Mouse (Mus musculus) stomach, postnatal 0 days (tissue): ENCODE measurements around the gene Myh2. TPM values are rescaled to one million over a fixed set of nuclear protein-coding genes. Genes with fewer than 3 reads are reported as not detected.

ENCODE experiments used
- ATAC-seq: fragments of 200-750 bp; cut with Nextera tagmentation; 2 replicates; pipeline ENCODE4 v1.8.0; 2017; ENCODE audit not compliant: low FRiP score, low TSS enrichment
- DNase-seq: peaks from one replicate; pipeline ENCODE4 v3.0.0-alpha.2; 2016; ENCODE audit warnings: low spot score
- H3K27ac ChIP-seq: fragments of 300-500 bp; sonication (generic); replicated peaks from 2 replicates; pipeline ENCODE4 v1.5.1; 2014; ENCODE audit warnings: mild to moderate bottlenecking, control low read depth
- H3K27me3 ChIP-seq: fragments of 300-500 bp; sonication (generic); 2 replicates; pipeline ENCODE4 v1.6.1; 2014; ENCODE audit warnings: low read length; ENCODE audit not compliant: control insufficient read depth, insufficient read depth
- H3K36me3 ChIP-seq: fragments of 300-500 bp; sonication (generic); 2 replicates; pipeline ENCODE4 v1.6.1; 2014; ENCODE audit warnings: low read length, mixed read lengths; ENCODE audit not compliant: control insufficient read depth, insufficient read depth
- H3K4me1 ChIP-seq: fragments of 300-500 bp; sonication (generic); replicated peaks from 2 replicates; pipeline ENCODE4 v1.6.1; 2014; ENCODE audit warnings: antibody characterized with exemption; ENCODE audit not compliant: control insufficient read depth, insufficient read depth
- H3K4me2 ChIP-seq: fragments of 300-500 bp; sonication (generic); replicated peaks from 2 replicates; pipeline ENCODE4 v1.6.1; 2014; ENCODE audit warnings: low read depth, mild to moderate bottlenecking, control low read depth, moderate library complexity
- H3K4me3 ChIP-seq: fragments of 300-500 bp; sonication (generic); 2 replicates; pipeline ENCODE4 v1.5.1; 2014; ENCODE audit warnings: low read depth, low read length, control low read depth
- H3K9ac ChIP-seq: fragments of 300-500 bp; sonication (generic); 2 replicates; pipeline ENCODE4 v1.6.1; 2014; ENCODE audit warnings: mild to moderate bottlenecking, low read length, control low read depth, mixed read lengths
- H3K9me3 ChIP-seq: fragments of 300-500 bp; sonication (generic); 2 replicates; pipeline ENCODE4 v1.6.1; 2016; ENCODE audit warnings: low read length; ENCODE audit not compliant: control insufficient read depth
- CTCF ChIP-seq: IDR thresholded peaks from 2 replicates; pipeline ENCODE4 v1.5.1; 2016; ENCODE audit warnings: antibody characterized with exemption, low read depth, mild to moderate bottlenecking, moderate library complexity
- EP300 ChIP-seq: optimal IDR thresholded peaks from 2 replicates; pipeline ENCODE3; 2016; ENCODE audit warnings: antibody characterized with exemption
- WGBS: fragments of 180-500 bp; shearing (Covaris S2); extraction: QIAGEN DNeasy Blood & Tissue Kit; methylation state at CpG from one replicate; pipeline ENCODE4 v1.1.7; 2014; 5-methylcytosine and 5-hydroxymethylcytosine counted together
- polyA plus RNA-seq: library from polyadenylated mRNA; unstranded; fragments of >200 nt; fragmentation: Nextera tagmentation; extraction: Ambion mirVana; gene quantifications from 2 replicates; pipeline ENCODE4 v1.2.1, GENCODE M21; 2015

The Myh2 gene
- polyA plus RNA-seq, 1 experiment from 2014 or later: 0.10 TPM

- no peak overlapping the region for H3K4me3 ChIP-seq
- H3K27me3 ChIP-seq: no peaks in the 10 kb centered on the region
- WGBS: 67% methylated on average over 3 of the region's 3 CpGs
- no peak overlapping the region for H3K27ac ChIP-seq
- H3K9me3 ChIP-seq: no peaks in the 10 kb centered on the region
- H3K4me1 ChIP-seq: no peaks in the 10 kb centered on the region
- ATAC-seq (no peak), DNase-seq (no peak)
- TF ChIP-seq EP300 (no peak), CTCF (no peak)
- H3K9ac ChIP-seq: no peak overlapping the region
- no peaks in the 10 kb centered on the region for H3K36me3 ChIP-seq
- H3K4me2 ChIP-seq: no peak overlapping the region
These were observed 19.7 kb upstream of the Myh2 start for GRCm38 (mm10) chr11:67151159-67151558.

- DNase-seq (no peak), ATAC-seq (no peak)
- no peak overlapping the region for H3K9ac ChIP-seq
- WGBS: 78% methylated on average over 16 of the region's 16 CpGs
- H3K9me3 ChIP-seq: no peaks in the 10 kb centered on the region
- H3K36me3 ChIP-seq: no peaks in the 10 kb centered on the region
- TF ChIP-seq EP300 (no peak), CTCF (no peak)
- no peak overlapping the region for H3K4me2 ChIP-seq
- H3K27me3 ChIP-seq: no peaks in the 10 kb centered on the region
- H3K4me3 ChIP-seq: no peak overlapping the region
- no peak overlapping the region for H3K27ac ChIP-seq
- no peaks in the 10 kb centered on the region for H3K4me1 ChIP-seq
These were observed 18.9 kb upstream of the Myh2 start for GRCm38 (mm10) chr11:67151651-67152630.

- no peak overlapping the region for H3K4me2 ChIP-seq
- no peak overlapping the region for H3K4me3 ChIP-seq
- WGBS: 23% methylated on average over 1 of the region's 1 CpGs
- no peaks in the 10 kb centered on the region for H3K9me3 ChIP-seq
- ATAC-seq (no peak), DNase-seq (no peak)
- TF ChIP-seq EP300 (no peak), CTCF (no peak)
- H3K27ac ChIP-seq: no peak overlapping the region
- no peaks in the 10 kb centered on the region for H3K36me3 ChIP-seq
- no peak overlapping the region for H3K9ac ChIP-seq
- no peaks in the 10 kb centered on the region for H3K4me1 ChIP-seq
- no peaks in the 10 kb centered on the region for H3K27me3 ChIP-seq
These were observed 17.7 kb upstream of the Myh2 start for GRCm38 (mm10) chr11:67153123-67153522.

- no peak overlapping the region for H3K27ac ChIP-seq
- no peaks in the 10 kb centered on the region for H3K36me3 ChIP-seq
- WGBS: 69% methylated on average over 1 of the region's 1 CpGs
- H3K27me3 ChIP-seq: no peaks in the 10 kb centered on the region
- no peaks in the 10 kb centered on the region for H3K4me1 ChIP-seq
- TF ChIP-seq CTCF (no peak), EP300 (no peak)
- no peak for DNase-seq
- no peak overlapping the region for H3K9ac ChIP-seq
- H3K4me3 ChIP-seq: no peak overlapping the region
- no peak for ATAC-seq
- no peak overlapping the region for H3K4me2 ChIP-seq
- H3K9me3 ChIP-seq: no peaks in the 10 kb centered on the region
These were observed 17.0 kb upstream of the Myh2 start for GRCm38 (mm10) chr11:67153843-67154242.

GRCm38 (mm10) chr11:67155650-67156049, 15.2 kb upstream of the Myh2 start:
- Histone ChIP-seq H3K27me3 (no peaks in the 10 kb centered on the region), H3K4me3 (no peak overlapping the region), H3K9me3 (no peaks in the 10 kb centered on the region), H3K36me3 (no peaks in the 10 kb centered on the region), H3K4me1 (no peaks in the 10 kb centered on the region), H3K9ac (no peak overlapping the region), H3K27ac (no peak overlapping the region), H3K4me2 (no peak overlapping the region)
- DNase-seq (no peak), ATAC-seq (no peak)
- 83% methylated on average over 2 of the region's 2 CpGs for WGBS
- TF ChIP-seq EP300: no peak
- no peak for TF ChIP-seq CTCF

- Histone ChIP-seq H3K4me3 (no peak overlapping the region), H3K9ac (no peak overlapping the region), H3K9me3 (no peaks in the 10 kb centered on the region), H3K4me1 (no peaks in the 10 kb centered on the region), H3K36me3 (no peaks in the 10 kb centered on the region), H3K27me3 (no peaks in the 10 kb centered on the region), H3K27ac (no peak overlapping the region), H3K4me2 (no peak overlapping the region)
- ATAC-seq (no peak), DNase-seq (no peak)
- WGBS: 92% methylated on average over 3 of the region's 3 CpGs
- TF ChIP-seq EP300 (no peak), CTCF (no peak)
These were observed 10.7 kb upstream of the Myh2 start for GRCm38 (mm10) chr11:67160131-67160530.
